Mouse (Mus musculus) intestine, embryonic 16.5 days (tissue): Measurements from ENCODE around the gene Kpna7. TPM values are rescaled to one million over a fixed set of nuclear protein-coding genes. Genes with fewer than 3 reads are reported as not detected.

ENCODE experiments used
- polyA plus RNA-seq: library from polyadenylated mRNA; unstranded; fragments of >200 nt; fragmentation: Nextera tagmentation; extraction: Ambion mirVana; gene quantifications from 2 replicates; pipeline ENCODE4 v1.2.1, GENCODE M21; 2015

The Kpna7 gene
- polyA plus RNA-seq, 1 experiment from 2014 or later = 0.40 TPM

Other genes starting within 250 kb of the Kpna7 start
- 3.5 and 5.0 TPM in 2 replicates for gene Smurf1, start 118.2 kb downstream of the Kpna7 start, polyA plus RNA-seq
- gene Gm4871, start 51.3 kb downstream of the Kpna7 start, polyA plus RNA-seq = not detected in 2 replicates
- gene 1700018F24Rik, start 41.0 kb downstream of the Kpna7 start, polyA plus RNA-seq = not detected in 2 replicates
- gene Arpc1a, start 200 bp downstream of the Kpna7 start, polyA plus RNA-seq = 138 and 141 TPM in 2 replicates
- 701 and 703 TPM in 2 replicates for gene Arpc1b, start 30.2 kb upstream of the Kpna7 start, polyA plus RNA-seq
- gene Pdap1, start 56.2 kb upstream of the Kpna7 start, polyA plus RNA-seq = 62.7 and 66.6 TPM in 2 replicates
- gene Bud31, start 56.3 kb upstream of the Kpna7 start, polyA plus RNA-seq = 166 and 178 TPM in 2 replicates
- gene Ptcd1, start 83.1 kb upstream of the Kpna7 start, polyA plus RNA-seq = 14.7 and 15.8 TPM in 2 replicates
- gene Cpsf4, start 83.2 kb upstream of the Kpna7 start, polyA plus RNA-seq = 38.9 and 41.1 TPM in 2 replicates
- 956 and 964 TPM in 2 replicates for gene Atp5j2, start 108.0 kb upstream of the Kpna7 start, polyA plus RNA-seq
- 8.2 and 8.4 TPM in 2 replicates for gene Zkscan14, start 117.8 kb upstream of the Kpna7 start, polyA plus RNA-seq
- 7.1 and 8.4 TPM in 2 replicates for gene Zkscan5, start 120.5 kb upstream of the Kpna7 start, polyA plus RNA-seq
- 36.7 and 38.9 TPM in 2 replicates for gene Zfp655, start 147.7 kb upstream of the Kpna7 start, polyA plus RNA-seq
- 0.49 and 0.66 TPM in 2 replicates for gene Zscan25, start 196.5 kb upstream of the Kpna7 start, polyA plus RNA-seq